In genomic region chr5:32987873-32988272, GRCm38 (mm10) we compare ENCODE assay signal across 21 mouse cellular contexts. TPM values are rescaled to one million over a fixed set of nuclear protein-coding genes. Genes with fewer than 3 reads are reported as not detected.
DNase-seq lines count a peak whose midpoint lies in the region; ATAC-seq lines count a peak whose summit lies in the region.
"Had no signal": no experiment of that assay in that cellular context is flagged by ENCODE, and none has a peak within 500 bp of the region (broad histone marks: within the 10 kb centered on the region; RNA-seq: fewer than 3 reads in every experiment).

No protein-coding gene starts in this region.

- H3K9me3 ChIP-seq in hindbrain, embryonic 12.5 days (replicated peaks) = no peaks in the 10 kb centered on the region
- H3K9me3 ChIP-seq in hindbrain, embryonic 16.5 days (ENCODE audit: control insufficient read depth, low read length) = no peaks in the 10 kb centered on the region
- H3K9me3 ChIP-seq in neural tube, embryonic 13.5 days = no peaks in the 10 kb centered on the region
- H3K9me3 ChIP-seq in neural tube, embryonic 15.5 days (replicated peaks) = no peaks in the 10 kb centered on the region
- H3K9me3 ChIP-seq: hindbrain, embryonic 15.5 days; kidney, embryonic 15.5 days; limb, embryonic 13.5 days; liver, embryonic 13.5 days; stomach, embryonic 15.5 days had no signal

- peak; percentile 75 for ATAC-seq in hindbrain, embryonic 12.5 days (ENCODE audit: low FRiP score)
- ATAC-seq in hindbrain, embryonic 16.5 days = no peak
- peak; percentile 67; the same call in 1 of the 2 replicates for ATAC-seq in neural tube, embryonic 13.5 days (ENCODE audit: low read depth)
- ATAC-seq in neural tube, embryonic 15.5 days (ENCODE audit: low FRiP score) = no peak
- ATAC-seq: intestine, postnatal 0 days had no signal

- H3K4me2 ChIP-seq in hindbrain, embryonic 12.5 days (replicated peaks) = no peak overlapping the region
- no peak overlapping the region for H3K4me2 ChIP-seq in hindbrain, embryonic 16.5 days (ENCODE audit: low read length)
- H3K4me2 ChIP-seq in neural tube, embryonic 13.5 days = no peak overlapping the region
- no peak overlapping the region for H3K4me2 ChIP-seq in neural tube, embryonic 15.5 days
- H3K4me2 ChIP-seq: hindbrain, embryonic 15.5 days; kidney, embryonic 15.5 days; limb, embryonic 13.5 days; liver, embryonic 13.5 days; lung, embryonic 14.5 days; stomach, embryonic 15.5 days had no signal

- 83% methylated on average over 1 of the region's 1 CpGs for WGBS in hindbrain, embryonic 12.5 days
- 54% methylated on average over 1 of the region's 1 CpGs for WGBS in hindbrain, embryonic 16.5 days
- WGBS in neural tube, embryonic 13.5 days = 52% methylated on average over 1 of the region's 1 CpGs
- 40% methylated on average over 1 of the region's 1 CpGs for WGBS in neural tube, embryonic 15.5 days

- no peak overlapping the region for H3K4me3 ChIP-seq in hindbrain, embryonic 12.5 days
- H3K4me3 ChIP-seq in hindbrain, embryonic 16.5 days (ENCODE audit: low read length) = no peak overlapping the region
- H3K4me3 ChIP-seq in neural tube, embryonic 13.5 days = no peak overlapping the region
- H3K4me3 ChIP-seq in neural tube, embryonic 15.5 days (replicated peaks) = no peak overlapping the region
- H3K4me3 ChIP-seq: hindbrain, embryonic 15.5 days; kidney, embryonic 15.5 days; limb, embryonic 13.5 days; liver, embryonic 13.5 days; stomach, embryonic 15.5 days had no signal

- no peaks in the 10 kb centered on the region for H3K27me3 ChIP-seq in hindbrain, embryonic 12.5 days
- H3K27me3 ChIP-seq in hindbrain, embryonic 16.5 days (replicated peaks; ENCODE audit: control insufficient read depth, insufficient read depth, low read length) = no peaks in the 10 kb centered on the region
- H3K27me3 ChIP-seq in neural tube, embryonic 13.5 days = no peaks in the 10 kb centered on the region
- H3K27me3 ChIP-seq in neural tube, embryonic 15.5 days (replicated peaks) = no peaks in the 10 kb centered on the region
- H3K27me3 ChIP-seq: hindbrain, embryonic 15.5 days; kidney, embryonic 15.5 days; limb, embryonic 13.5 days; liver, embryonic 13.5 days; stomach, embryonic 15.5 days had no signal

- peaks cover 3% of the 10 kb centered on the region; the same call in 1 of the 2 replicates for H3K4me1 ChIP-seq in hindbrain, embryonic 12.5 days
- H3K4me1 ChIP-seq in hindbrain, embryonic 16.5 days (ENCODE audit: control insufficient read depth, insufficient read depth, low read depth, low read length) = no peaks in the 10 kb centered on the region
- H3K4me1 ChIP-seq in neural tube, embryonic 13.5 days (replicated peaks) = peaks cover 9% of the 10 kb centered on the region
- H3K4me1 ChIP-seq in neural tube, embryonic 15.5 days = no peaks in the 10 kb centered on the region
- H3K4me1 ChIP-seq: hindbrain, embryonic 15.5 days; limb, embryonic 13.5 days; liver, embryonic 13.5 days; stomach, embryonic 15.5 days had no signal

- DNase-seq in gonadal fat pad, adult 2 months (ENCODE audit: low read depth) = peak; percentile 23
- DNase-seq in urinary bladder, adult 2 months (ENCODE audit: low spot score) = no peak
- no peak for DNase-seq in c-Kit-positive CD71-positive TER-119-positive erythroid progenitor cells, embryonic 14.5 days (ENCODE audit: low spot score)
- DNase-seq: adrenal gland, adult 2 months; cerebellum, adult 11-12 months; cerebellum, postnatal 14 days; embryo, embryonic 11 days; kidney, postnatal 4 days; liver, embryonic 13.5 days; lung, embryonic 14.5 days; lung, postnatal 36 days; thymus, adult 2 months had no signal

- no peak overlapping the region for H3K9ac ChIP-seq in hindbrain, embryonic 12.5 days
- no peak overlapping the region for H3K9ac ChIP-seq in hindbrain, embryonic 16.5 days (ENCODE audit: low read depth, low read length)
- H3K9ac ChIP-seq in neural tube, embryonic 13.5 days = no peak overlapping the region
- no peak overlapping the region for H3K9ac ChIP-seq in neural tube, embryonic 15.5 days (replicated peaks)
- H3K9ac ChIP-seq: hindbrain, embryonic 15.5 days; kidney, embryonic 15.5 days; limb, embryonic 13.5 days; liver, embryonic 13.5 days; lung, embryonic 14.5 days; stomach, embryonic 15.5 days had no signal

- no peak overlapping the region for H3K27ac ChIP-seq in hindbrain, embryonic 12.5 days
- H3K27ac ChIP-seq in hindbrain, embryonic 16.5 days (ENCODE audit: low read depth, low read length) = no peak overlapping the region
- H3K27ac ChIP-seq in neural tube, embryonic 13.5 days (replicated peaks) = 0 out of 2 replicates have a peak overlapping the region, but pooled peaks have one; percentile 46
- H3K27ac ChIP-seq in neural tube, embryonic 15.5 days (replicated peaks) = no peak overlapping the region
- H3K27ac ChIP-seq: hindbrain, embryonic 15.5 days; kidney, embryonic 15.5 days; limb, embryonic 13.5 days; liver, embryonic 13.5 days; stomach, embryonic 15.5 days had no signal

- peaks cover 31% of the 10 kb centered on the region for H3K36me3 ChIP-seq in hindbrain, embryonic 12.5 days
- H3K36me3 ChIP-seq in hindbrain, embryonic 16.5 days (ENCODE audit: control insufficient read depth, insufficient read depth, low read length) = peaks cover 12% of the 10 kb centered on the region
- H3K36me3 ChIP-seq in neural tube, embryonic 13.5 days = peaks cover 51% of the 10 kb centered on the region
- peaks cover 25% of the 10 kb centered on the region for H3K36me3 ChIP-seq in neural tube, embryonic 15.5 days

RNA-seq across cellular contexts. Expression of gene Ywhah, which starts 30.7 kb away (rescaled TPM):
- polyA plus RNA-seq in hindbrain, embryonic 12.5 days (2016; fragmentation: Nextera tagmentation; extraction: Ambion mirVana) = 461 and 499 TPM in 2 replicates
- polyA plus RNA-seq in hindbrain, embryonic 16.5 days (2015; fragmentation: Nextera tagmentation; extraction: Ambion mirVana) = 943 and 1,074 TPM in 2 replicates
- polyA plus RNA-seq in neural tube, embryonic 13.5 days (2015; fragmentation: Nextera tagmentation; extraction: Ambion mirVana) = 732 and 779 TPM in 2 replicates
- polyA plus RNA-seq in neural tube, embryonic 15.5 days (2015; fragmentation: Nextera tagmentation; extraction: Ambion mirVana) = 862 and 927 TPM in 2 replicates
- 105 and 129 TPM in 2 replicates for polyA plus RNA-seq in gonadal fat pad, adult 2 months (2012; rRNA removed)
- polyA plus RNA-seq in urinary bladder, adult 2 months (2012; rRNA removed) = 211 and 229 TPM in 2 replicates

Comparison
In these comparisons a context has a peak if more than half of its experiments do, and no peak if none do; other contexts are left out.
1. ATAC-seq: peak in hindbrain, embryonic 12.5 days (single experiment) and neural tube, embryonic 13.5 days (single experiment); none in hindbrain, embryonic 16.5 days (single experiment) and neural tube, embryonic 15.5 days (single experiment).